Mouse (Mus musculus) 416B (cell line): ENCODE data around the gene Slc26a1.
A peak's percentile ranks its signal among the peaks of the same experiment; 100 is the strongest.
"Not testable (repeated sequence)": the region's sequence is repeated elsewhere in the genome, so short reads cannot be mapped to it uniquely, and the experiment has no call there.

Source experiments
- DNase-seq: peaks from one replicate; pipeline ENCODE4 v3.0.0; 2011; ENCODE audit warnings: low read depth

The Slc26a1 gene

DNA sequence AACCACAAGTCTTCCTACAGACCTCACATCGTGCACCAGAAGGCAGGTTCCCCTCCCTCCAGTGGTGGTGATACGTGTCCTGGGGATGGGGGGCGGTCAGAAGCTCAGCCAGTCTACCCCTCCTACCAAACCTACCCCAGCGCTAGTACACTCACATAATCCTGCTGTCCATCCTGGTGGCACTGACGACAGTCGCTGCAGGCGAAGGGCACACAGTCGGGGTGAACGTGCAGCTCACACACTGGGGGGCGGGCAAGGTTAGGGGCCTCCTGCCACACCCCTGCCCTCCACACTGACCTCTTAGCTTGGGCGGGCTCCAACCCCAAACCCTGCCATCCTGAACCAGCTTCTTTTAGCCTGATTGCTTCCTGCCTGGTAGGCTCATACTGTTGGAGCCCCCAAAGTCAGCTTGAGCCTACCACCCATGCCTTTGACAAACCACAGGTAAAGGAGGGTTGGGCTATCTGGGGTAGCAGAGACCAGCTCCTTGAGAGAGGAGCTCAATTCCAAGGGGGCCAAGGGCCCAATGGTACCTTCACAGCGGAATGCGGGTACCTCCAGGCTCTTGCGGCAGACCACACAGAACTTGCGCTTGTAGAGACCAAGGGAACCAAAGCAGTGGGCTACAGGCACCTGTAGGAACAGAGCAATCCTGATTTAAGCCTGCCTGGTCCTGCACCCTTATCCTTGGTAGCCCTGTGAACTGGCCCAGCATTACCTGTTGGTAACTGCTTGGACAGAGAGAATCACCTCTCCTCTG lies 19.3 kb downstream of the Slc26a1 start:
- DNase-seq = no peak

DNA sequence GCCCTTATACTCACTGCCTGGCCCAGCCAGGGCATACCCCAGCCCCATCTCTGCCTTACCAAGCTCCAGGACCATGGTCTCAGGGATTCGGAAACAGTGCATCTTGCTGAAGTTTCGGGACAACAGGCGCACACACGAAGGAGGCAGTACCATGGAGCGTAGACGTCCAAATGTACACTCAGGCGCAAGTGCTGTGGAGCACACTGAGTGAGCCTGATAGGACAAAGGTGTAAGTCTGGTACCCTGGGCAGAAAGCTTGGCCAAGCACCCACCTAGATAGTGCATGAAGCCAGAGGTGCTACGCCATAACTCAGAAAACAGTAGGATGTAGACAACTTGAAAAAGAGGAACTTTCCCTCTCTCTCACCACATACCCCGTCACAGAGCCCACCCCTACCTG lies 20.0 kb downstream of the Slc26a1 start:
- no peak for DNase-seq

DNA sequence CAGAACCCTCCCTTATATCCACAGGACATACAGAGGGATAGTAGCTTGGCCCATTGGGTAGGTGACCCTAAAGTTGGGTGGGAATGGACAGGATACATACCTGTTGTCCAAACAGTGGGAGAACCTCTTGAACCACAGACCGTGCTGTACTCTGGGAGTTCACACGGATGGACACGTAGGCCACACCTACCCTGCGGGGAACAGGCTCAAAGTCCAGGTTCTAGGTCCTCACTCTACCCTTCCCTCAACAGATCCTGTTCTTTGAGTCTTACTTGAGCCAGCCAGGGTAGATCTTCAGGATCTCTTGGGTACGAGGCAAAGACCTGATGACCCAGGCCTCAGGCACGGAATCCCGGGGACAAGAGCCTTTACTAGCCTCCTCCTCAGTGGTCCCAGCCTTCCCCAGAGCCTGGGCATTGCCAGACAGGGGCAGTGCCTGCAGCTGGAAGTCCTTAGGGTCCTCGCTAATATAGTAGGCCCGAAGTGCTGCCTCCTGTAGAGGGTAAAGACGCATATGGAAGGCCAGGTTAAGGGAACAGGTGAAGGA lies 20.9 kb downstream of the Slc26a1 start:
- DNase-seq = no peak

DNA sequence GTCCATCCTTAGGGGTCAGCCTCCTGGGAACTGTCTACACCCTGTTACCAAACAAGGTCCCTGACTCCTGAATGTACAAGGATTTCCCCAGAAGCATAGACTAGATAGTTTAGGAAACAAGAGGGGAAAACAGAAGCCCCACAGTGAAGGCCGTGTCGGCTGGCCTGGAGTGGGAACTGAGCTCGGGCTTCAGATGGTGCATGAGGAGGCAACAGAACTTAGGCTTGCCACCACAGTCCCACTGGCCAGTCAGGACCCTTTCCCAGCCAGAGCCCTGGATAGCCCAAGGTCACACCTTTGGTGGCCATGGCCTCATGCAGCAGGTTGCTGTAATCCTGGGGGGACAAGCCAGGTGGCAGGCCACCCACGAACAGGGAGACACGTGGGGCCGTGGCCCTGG lies 22.0 kb downstream of the Slc26a1 start:
- DNase-seq = no peak

DNA sequence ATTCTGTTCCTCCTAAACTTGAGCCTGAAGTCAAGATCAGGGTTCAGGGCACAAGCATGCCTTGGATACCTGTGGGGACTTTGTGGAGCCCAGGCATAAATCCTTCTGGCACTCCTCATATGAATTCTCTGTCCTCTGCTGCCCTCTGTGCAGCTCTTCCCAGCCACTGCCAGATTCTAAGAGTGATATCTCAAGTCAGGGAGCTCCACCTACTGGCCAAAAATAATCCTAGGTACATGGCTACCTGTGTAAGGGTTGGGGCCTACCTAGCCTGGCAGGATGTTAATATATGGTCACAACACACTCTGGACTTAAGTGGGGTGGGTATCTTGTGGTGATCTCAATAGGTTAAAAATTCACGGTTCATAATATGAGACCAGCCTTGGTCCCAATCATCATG lies 23.5 kb downstream of the Slc26a1 start:
- peak; percentile 77 for DNase-seq

DNA sequence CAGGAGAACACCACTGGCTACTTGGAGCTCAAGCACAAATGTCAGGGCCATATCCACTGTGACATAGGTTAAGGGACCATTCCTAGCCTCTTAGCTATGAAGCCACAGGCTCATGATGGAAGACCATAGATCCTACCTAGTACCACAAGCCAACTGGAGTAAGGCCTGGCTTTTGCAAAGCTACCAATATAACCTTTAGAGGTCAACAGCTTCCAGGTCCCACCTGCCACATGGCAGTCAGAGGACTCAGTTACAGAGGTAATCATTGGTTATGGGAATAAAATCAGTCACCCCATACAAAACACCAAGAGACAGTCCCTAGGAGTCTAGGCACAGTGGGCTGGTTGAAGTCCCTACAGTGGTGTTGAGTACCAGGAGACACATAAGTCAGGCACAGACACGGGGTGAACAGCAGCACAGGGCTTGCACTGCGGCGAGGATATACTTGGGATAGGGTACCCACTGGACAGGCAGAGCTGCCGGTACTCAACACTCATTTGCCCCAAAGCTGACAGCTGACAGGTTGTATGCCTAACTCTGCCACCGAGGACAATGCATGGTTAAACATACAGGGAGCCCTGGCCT lies 24.1 kb downstream of the Slc26a1 start:
- DNase-seq = no peak

DNA sequence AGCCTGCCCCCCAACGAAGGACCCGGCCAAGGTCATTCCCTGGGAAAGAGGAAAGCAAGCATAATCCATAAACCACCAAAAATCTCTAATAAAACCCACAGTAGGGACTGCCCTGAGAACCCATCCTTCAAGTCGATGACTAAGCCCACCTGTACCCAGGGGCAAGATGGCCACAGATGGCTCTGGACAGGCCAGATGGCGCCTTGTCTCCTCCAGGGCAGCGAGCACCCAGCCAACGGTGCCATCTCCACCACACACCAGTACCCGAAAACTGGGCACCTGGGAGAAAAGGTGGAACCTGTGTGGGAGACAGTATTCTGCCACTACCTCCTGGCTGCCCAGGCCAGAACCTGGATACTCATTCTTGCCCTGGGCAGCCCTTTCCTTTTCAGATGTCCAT lies 25.0 kb downstream of the Slc26a1 start:
- no peak for DNase-seq

DNA sequence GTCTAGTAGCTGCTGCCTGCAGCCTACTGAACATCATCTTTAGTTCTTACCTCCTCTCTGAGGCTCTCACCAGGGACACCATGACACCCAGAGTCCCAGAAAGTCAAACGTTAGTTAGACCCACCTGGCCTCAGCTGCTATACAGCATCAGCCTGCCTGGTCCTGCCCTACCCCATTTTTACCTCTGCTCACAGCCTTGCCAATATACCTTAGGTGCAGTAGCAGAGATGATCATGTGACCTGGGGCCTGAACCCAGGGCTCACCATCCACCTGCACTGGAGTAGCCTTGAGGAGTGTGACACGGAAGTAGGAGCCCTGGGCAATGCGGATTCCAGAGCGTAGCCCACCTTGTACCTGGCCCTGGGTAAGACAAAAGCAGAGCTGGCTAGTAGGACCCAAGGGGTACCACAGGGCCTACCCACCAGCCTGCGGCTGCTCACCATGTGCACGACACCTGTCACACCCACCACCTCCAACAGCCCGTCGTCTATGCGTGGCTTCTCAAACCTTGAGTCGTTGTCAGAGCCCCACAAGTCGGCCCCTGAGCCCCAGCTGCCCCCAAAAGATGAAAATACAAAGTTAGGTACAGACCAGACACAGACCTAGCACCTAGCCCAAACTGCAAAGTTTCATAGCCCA lies 26.3 kb downstream of the Slc26a1 start:
- DNase-seq = no peak

DNA sequence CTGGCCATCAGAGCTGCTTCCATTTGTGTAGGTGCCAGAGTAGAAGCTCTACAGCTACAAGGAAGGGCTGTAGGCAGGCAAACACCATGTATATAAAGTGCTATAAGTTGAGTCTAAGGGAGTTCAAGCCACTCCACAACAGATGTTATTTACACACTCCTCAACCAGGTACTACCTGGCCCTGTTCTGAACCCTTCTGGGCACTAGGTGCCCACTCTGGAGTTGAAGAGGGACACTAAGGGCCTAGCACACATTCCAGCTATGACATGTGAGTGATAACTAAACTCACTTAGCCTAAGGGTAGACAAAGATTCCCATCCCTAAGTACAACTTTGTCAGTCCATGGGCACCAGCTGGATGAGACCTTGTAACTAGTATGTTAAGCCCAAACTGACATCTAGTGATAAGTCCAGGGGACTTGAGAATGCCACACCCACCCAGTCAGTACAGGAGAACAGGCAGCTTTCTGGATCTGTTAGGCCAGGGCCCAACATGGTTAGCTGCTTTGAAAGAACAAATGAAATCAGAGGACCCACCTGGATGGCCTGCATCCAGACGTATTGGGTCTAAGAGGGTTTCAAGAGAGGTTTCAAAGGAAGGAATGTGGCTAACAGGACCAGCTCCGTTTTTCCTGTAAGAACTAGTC lies 27.4 kb downstream of the Slc26a1 start:
- no peak for DNase-seq

DNA sequence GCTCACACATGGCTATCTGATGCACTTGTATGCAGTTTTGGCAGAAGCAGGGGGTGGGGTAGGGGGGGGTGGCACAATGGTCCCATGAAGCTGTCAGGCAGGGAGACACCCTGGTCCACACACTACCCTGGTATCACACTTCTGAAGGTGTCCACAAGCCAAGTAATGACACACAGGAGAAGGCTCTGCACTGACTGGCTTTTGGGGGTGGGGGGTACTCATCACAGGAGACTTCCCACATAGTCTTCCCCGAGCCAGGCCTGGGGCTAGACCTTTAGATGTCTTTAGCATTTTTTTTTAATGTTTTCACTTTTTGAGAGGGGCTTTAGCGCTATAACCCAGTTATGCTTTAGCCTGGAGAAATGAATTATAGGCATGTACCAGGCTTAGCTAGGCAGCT lies 28.1 kb downstream of the Slc26a1 start:
- no peak for DNase-seq

DNA sequence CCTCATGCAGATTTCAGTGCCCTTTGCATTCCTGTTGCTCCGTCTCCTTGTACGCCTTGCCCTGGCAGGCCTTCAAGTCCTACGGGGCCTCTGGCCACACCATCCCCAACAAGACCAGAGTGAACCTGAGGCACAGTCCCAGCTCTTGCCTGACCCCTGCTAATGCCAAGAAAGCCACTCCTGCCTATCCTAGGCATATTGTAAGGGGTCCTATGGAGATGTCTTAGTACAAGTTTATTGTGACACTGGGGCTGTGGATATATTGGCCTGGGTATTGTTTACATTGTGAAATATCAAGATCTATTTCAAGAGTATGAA lies 29.1 kb downstream of the Slc26a1 start:
- no peak for DNase-seq

DNA sequence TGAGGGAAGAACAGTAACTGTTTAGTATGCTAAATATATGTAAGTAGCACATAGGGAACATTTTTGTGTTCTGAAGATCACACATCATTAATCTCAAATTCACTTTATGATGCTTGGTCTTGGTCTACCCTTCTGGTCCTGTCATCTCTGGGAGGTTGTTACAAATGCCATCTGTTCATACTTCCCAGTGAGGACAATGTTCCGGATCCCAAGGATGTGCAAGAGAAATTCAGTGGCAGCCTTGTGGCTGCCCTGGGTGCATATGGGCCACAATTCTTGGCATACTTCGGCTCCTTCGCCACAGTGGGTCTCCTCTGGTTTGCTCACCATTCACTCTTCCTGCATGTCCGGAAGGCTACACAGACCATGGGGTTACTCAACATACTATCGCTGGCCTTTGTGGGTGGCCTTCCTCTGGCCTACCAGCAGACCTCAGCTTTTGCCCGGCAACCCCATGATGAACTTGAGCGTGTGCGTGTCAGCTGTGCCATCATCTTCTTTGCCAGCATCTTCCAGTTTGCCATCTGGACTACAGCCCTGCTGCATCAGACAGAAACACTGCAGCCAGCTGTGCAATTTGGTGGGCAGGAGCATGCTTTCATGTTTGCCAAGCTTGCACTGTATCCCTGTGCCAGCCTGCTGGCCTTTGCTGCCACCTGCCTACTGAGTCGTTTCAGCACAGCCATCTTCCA lies 29.6 kb downstream of the Slc26a1 start:
- no peak for DNase-seq

DNA sequence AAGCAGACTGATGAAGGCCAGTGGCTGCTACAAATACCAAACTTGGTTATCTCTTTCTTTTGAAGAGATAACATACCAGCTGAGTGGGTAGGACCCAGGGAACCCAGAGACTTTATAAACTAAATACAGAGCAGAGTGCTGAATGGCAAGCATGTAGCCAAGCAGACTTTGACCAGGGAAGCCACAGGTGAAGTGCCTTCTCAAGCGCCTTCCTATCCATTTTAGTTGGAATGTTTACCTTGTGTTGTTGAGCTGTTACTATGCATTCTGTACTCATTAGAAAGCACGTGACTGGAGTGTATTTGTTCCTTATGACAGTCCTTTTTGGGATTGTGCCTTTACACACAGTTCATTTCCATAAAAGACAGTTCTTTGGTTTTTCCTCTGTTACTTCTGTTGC lies 31.7 kb downstream of the Slc26a1 start:
- DNase-seq = no peak

DNA sequence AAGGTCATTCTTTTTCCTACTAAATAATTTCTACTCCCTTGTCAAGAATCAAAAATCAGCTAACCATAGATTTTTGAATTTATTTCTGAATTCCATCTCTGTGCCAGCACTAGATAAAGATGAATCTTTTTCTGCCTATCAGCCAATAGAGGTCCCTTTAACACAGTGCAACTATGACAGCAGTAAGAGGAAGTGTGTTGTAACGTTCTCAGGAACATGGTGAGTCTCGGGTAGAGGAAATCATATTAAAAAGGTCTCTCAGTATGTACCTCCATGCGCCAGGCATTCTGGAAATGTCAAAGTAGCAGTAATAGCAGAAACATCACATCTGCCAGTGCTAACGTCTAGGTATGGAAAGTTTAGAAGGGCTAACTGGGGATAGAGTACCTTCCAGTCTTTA lies 39.2 kb downstream of the Slc26a1 start:
- DNase-seq = peak; percentile 69

DNA sequence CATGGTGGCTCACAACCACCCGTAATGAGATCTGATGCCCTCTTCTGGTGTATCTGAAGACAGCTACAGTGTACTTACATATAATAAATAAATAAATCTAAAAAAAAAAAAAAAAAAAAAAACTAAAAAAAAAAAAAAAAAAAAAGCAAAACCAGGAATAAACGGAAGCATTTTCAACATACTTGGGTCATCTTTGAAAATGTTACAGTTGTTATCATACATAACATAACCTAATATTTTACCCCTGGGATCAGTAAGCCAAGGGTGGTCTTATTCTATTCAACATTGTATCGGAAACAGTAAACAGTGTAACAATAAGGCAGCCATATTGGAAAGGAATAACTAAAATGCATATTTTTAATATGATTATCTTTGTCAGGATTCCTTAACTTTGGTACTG lies 41.3 kb downstream of the Slc26a1 start:
- not testable (repeated sequence) for DNase-seq

DNA sequence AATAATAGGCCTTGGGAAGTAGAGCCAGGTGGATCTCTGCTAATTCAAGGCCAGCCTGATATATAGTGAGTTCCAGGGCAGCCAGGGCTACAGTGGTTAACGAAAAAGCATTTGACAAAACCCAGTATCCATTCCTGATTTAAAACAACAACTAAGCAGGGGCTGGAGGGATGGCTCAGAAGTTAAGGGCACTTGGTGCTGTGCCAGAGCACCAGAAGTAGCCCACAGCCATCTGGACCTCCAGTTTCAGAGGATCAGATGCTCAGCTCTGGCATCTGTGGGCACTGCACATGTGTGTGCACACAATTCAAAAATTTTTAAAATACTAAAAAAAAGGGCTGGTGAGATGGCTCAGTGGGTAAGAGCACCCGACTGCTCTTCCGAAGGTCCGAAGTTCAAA lies 41.7 kb downstream of the Slc26a1 start:
- DNase-seq = no peak

DNA sequence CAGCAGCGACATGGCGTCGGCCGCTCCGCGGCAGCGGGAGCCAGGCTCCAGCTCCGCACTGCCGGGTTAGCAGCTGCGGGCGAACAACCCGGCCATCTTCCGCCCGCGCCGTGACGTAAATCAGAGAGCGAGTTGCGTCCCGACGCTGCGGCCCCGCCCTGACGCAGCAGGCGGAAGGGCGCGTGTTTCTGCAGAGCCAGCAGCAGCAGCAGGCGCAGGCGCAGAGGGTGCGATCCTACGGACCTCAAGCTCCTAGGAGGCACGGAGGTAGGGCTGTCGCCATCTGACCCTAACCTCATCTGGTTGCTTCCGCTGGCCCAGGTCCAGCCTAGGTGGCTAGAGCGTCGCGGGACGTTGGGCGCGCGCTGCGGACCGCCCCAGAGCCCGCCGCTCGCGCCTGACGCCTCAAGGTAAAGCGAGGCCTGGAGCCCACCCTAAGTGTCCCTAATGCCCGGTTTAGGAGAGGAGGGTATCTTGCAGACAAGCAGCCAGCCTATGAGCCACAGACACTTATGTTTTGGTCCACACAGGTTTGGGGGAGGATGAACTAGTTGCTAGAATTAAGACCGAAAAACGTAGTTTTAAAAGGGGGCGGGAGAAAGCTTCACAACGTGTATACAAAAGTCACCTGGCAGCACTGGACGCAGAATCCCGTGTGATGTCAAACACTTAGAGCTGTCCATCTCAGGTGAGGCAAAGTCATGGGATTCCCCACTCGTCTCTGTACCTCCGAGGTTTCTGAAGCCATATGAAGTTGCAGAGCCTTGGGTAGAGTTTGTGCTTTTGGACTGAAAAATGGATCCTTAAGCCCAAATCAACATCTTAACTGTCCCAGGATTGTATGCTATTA lies 45.5 kb downstream of the Slc26a1 start, which contains the start of the genes Gak and Tmem175:
TSS of gene Gak (minus strand) at position 122 of the 850 bp plus-strand sequence.
TSS of gene Tmem175 (plus strand) at position 137 of the 850 bp plus-strand sequence.
- DNase-seq = peak; percentile 97

DNA sequence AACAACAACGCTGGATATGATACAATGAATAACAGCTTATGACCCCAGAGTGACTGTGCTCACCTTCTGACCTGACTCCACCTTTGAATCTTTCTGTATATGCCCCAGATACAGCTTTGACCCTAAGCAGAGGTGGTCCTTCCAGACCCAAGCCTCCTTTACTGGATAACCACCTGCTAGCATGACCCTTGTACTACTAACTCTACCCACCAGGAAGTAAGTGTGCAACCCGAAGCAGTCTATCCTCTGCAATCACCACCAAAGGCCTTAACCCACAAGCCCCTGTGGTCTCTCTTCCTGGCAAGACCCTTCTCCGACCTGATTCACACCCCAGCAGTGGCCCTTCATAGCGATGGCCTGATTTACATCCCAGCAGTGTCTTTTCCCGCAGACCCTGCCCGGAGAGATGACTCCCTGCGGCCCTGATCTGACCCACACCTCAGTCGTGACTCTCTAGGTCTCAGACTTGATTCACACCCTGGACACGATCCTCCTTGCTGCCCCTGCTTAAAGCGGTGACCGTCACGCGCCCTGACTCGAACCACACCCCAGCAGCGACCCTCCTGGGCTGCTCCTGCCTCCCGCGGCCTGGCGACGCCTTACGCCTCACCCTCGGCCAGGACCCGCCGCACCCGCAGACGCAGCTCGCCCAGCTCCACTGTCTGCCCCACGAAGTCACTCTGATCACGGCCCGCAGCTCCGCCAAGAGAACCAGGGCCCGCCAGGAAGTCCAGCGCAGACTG lies 46.3 kb downstream of the Slc26a1 start:
- peak; percentile 66 for DNase-seq

DNA sequence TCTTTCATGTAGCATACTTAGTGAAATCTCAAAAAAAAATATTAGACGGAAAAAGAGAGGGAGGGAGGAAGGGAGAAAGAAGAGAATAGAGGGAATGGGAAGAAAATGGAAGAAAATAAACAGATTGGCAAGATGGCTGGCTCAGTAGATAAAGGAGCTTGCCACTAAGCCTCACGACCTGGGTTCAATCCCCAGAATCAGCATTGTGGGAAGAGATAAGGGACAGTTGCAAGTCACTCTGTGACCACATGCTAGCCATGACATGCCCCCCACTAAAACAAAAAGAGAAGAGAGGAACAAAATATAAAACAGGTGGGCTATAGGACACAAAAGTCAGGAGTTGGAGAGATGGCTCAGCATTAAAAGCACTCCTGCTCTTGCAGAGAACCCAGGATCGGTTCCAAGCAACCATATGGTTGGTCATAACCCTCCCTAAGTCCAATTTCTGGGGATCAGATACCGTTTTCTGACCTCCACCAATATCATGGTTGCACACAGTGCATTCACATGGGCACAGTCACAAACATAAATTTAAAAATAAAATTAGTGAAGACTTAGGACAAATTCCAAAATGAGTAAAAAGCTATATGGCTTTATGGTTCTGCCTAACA lies 49.2 kb downstream of the Slc26a1 start:
- DNase-seq = peak; percentile 44

DNA sequence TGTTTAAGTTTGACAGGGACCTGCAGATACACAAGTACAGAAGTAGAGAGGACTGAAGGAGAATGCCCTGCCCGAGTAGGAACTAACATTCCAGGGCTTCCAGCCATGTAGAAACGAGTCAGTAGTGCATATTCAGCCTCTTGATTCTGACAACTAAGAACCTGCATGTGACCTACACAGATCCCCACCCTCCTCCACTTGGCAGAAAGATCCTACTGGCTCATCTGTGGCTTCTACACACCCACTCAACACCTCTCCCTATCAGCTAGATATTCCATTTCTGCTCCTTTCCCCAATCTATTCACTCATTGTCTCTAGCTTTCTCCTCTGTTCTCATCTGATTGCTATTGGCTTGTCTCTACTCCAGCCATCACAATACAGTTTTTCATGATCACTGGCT lies 53.5 kb downstream of the Slc26a1 start:
- DNase-seq = no peak
